Mouse (Mus musculus) duodenum, adult 2 months (tissue): Measurements from ENCODE around the gene 1810062G17Rik. TPM values are rescaled to one million over a fixed set of nuclear protein-coding genes. Genes with fewer than 3 reads are reported as not detected.

Experiments used
- polyA plus RNA-seq: library from polyadenylated mRNA; depleted of rRNA; stranded (reverse); fragments of >200 nt; gene quantifications from 2 replicates; pipeline ENCODE4 v1.2.3, GENCODE M21; 2012; ENCODE audit warnings: low replicate concordance; rRNA removed

The 1810062G17Rik gene
- polyA plus RNA-seq = 1.1 TPM in 1 of 2 replicates, not detected in the other

GRCm38 (mm10) chr3:36475532-36476087 is at the start of gene 1810062G17Rik, which contains the start of gene Anxa5:
1810062G17Rik (plus strand) TSS chr3:36475937.
Anxa5 (minus strand) TSS chr3:36475894.

GRCm38 (mm10) chr3:36521073-36522060 is 45.6 kb downstream of the 1810062G17Rik start, which contains the start of gene Gm11549:
Gm11549 (minus strand) TSS chr3:36521813.

Other genes starting within 250 kb of the 1810062G17Rik start
- gene Anxa5, start within 50 bp of the 1810062G17Rik start, polyA plus RNA-seq = 114 and 131 TPM in 2 replicates
- 0.04 TPM in 1 of 2 replicates, not detected in the other for gene Gm11549, start 45.9 kb downstream of the 1810062G17Rik start, polyA plus RNA-seq
- gene Exosc9, start 76.7 kb downstream of the 1810062G17Rik start, polyA plus RNA-seq = 2.7 and 2.8 TPM in 2 replicates
- gene Ccna2, start 96.2 kb downstream of the 1810062G17Rik start, polyA plus RNA-seq = 48.4 and 58.5 TPM in 2 replicates
- 0.04 and 0.20 TPM in 2 replicates for gene Bbs7, start 137.5 kb downstream of the 1810062G17Rik start, polyA plus RNA-seq
- 0.52 and 1.4 TPM in 2 replicates for gene Trpc3, start 214.2 kb downstream of the 1810062G17Rik start, polyA plus RNA-seq